Mouse (Mus musculus): ENCODE data around the gene Kif1b. TPM values are rescaled to one million over a fixed set of nuclear protein-coding genes. Genes with fewer than 3 reads are reported as not detected.

Gene Kif1b
- total and polyA plus RNA-seq, 3 experiments, result 8.8 to 20.2 (median 16.3) TPM

GRCm38 (mm10) chr4:149285691-149286090, 21.8 kb downstream of the Kif1b start:
- no peaks in the 10 kb centered on the region for H3K9me3 ChIP-seq (replicated peaks; ENCODE audit: insufficient read depth, low read length)
- TF ChIP-seq USF1 (IDR thresholded peaks at IDR 0.05; ENCODE audit: low read depth, low read length) (no peak), ETS1 (IDR thresholded peaks at IDR 0.05; ENCODE audit: low read depth, low read length) (no peak), SMC3 (IDR thresholded peaks at IDR 0.05; ENCODE audit: low read depth, low read length) (no peak), EP300 (IDR thresholded peaks at IDR 0.05; ENCODE audit: low read depth in 1 of 2, low read length in 2 of 2) (no peak), KAT2A (conservative IDR thresholded peaks at IDR 0.05; ENCODE audit: low read depth, low read length) (no peak)
- no peaks in the 10 kb centered on the region for H3K27me3 ChIP-seq (ENCODE audit: control insufficient read depth in 1 of 2, insufficient read depth in 2 of 2, low read length in 2 of 2)
- peaks cover 0 to 2% of the 10 kb centered on the region in 2 experiments; a peak in 1 of 4 replicates for H3K4me1 ChIP-seq (ENCODE audit: control insufficient read depth in 1 of 2, insufficient read depth in 2 of 2, low read length in 2 of 2)
- H3K4me3 ChIP-seq (ENCODE audit: control insufficient read depth in 1 of 2, insufficient read depth in 1 of 2, low read depth in 2 of 2, low read length in 2 of 2), result no peak overlapping the region
- no peak for DNase-seq (ENCODE audit: low read depth, low spot score)
- H3K9ac ChIP-seq (ENCODE audit: control insufficient read depth, low read depth, low read length, poor library complexity, severe bottlenecking), result no peak overlapping the region
- H3K79me2 ChIP-seq (ENCODE audit: control insufficient read depth, insufficient read depth, low read length, poor library complexity), result no peaks in the 10 kb centered on the region
- peaks cover 0 to 2% of the 10 kb centered on the region in 2 experiments; a peak in 2 of 4 replicates for H3K36me3 ChIP-seq (ENCODE audit: control insufficient read depth in 1 of 2, insufficient read depth in 2 of 2, low read length in 2 of 2)
- H3K27ac ChIP-seq (ENCODE audit: control insufficient read depth, low read depth, low read length), result no peak overlapping the region

GRCm38 (mm10) chr4:149283018-149283417, 24.5 kb downstream of the Kif1b start:
- no peak overlapping the region for H3K4me3 ChIP-seq (ENCODE audit: control insufficient read depth in 1 of 2, insufficient read depth in 1 of 2, low read depth in 2 of 2, low read length in 2 of 2)
- no peak overlapping the region for H3K9ac ChIP-seq (ENCODE audit: control insufficient read depth, low read depth, low read length, poor library complexity, severe bottlenecking)
- H3K27me3 ChIP-seq (ENCODE audit: control insufficient read depth in 1 of 2, insufficient read depth in 2 of 2, low read length in 2 of 2), result no peaks in the 10 kb centered on the region
- no peak overlapping the region for H3K27ac ChIP-seq (ENCODE audit: control insufficient read depth, low read depth, low read length)
- peaks cover 0 to 2% of the 10 kb centered on the region in 2 experiments; a peak in 1 of 4 replicates for H3K4me1 ChIP-seq (ENCODE audit: control insufficient read depth in 1 of 2, insufficient read depth in 2 of 2, low read length in 2 of 2)
- no peak for DNase-seq (ENCODE audit: low read depth, low spot score)
- TF ChIP-seq ZC3H11A (IDR thresholded peaks at IDR 0.05; ENCODE audit: low read depth, low read length) (no peak), ZMIZ1 (IDR thresholded peaks at IDR 0.05; ENCODE audit: low read depth, low read length) (no peak), CHD2 (IDR thresholded peaks at IDR 0.05; ENCODE audit: low read length) (no peak), MAZ (IDR thresholded peaks at IDR 0.05; ENCODE audit: low read depth, low read length) (no peak), USF2 (IDR thresholded peaks at IDR 0.05; ENCODE audit: borderline replicate concordance in 1 of 2, insufficient read depth in 1 of 2, low read depth in 1 of 2, low read length in 2 of 2) (no peak), HCFC1 (IDR thresholded peaks at IDR 0.05; ENCODE audit: low read depth, low read length) (no peak), TBP (IDR thresholded peaks at IDR 0.05; ENCODE audit: low read depth, low read length) (no peak), MAX (IDR thresholded peaks at IDR 0.05; ENCODE audit: low read length) (no peak), BHLHE40 (IDR thresholded peaks at IDR 0.05; ENCODE audit: borderline replicate concordance, low read depth, low read length) (no peak), POLR2AphosphoS2 (IDR thresholded peaks at IDR 0.05; ENCODE audit: low read length) (no peak), RCOR1 (IDR thresholded peaks at IDR 0.05; ENCODE audit: low read depth, low read length) (no peak), TCF12 (IDR thresholded peaks at IDR 0.05; ENCODE audit: low read depth, low read length) (no peak), ETS1 (IDR thresholded peaks at IDR 0.05; ENCODE audit: low read depth, low read length) (no peak), MEF2A (IDR thresholded peaks at IDR 0.05; ENCODE audit: extremely low read depth, insufficient replicate concordance, low read depth, low read length, poor library complexity, severe bottlenecking) (no peak), CTCF (IDR thresholded peaks at IDR 0.05 in 2 of 3, conservative IDR thresholded peaks at IDR 0.05 in 1 of 3; ENCODE audit: control insufficient read depth in 1 of 3, insufficient read depth in 1 of 3, low read depth in 2 of 3, low read length in 3 of 3, poor library complexity in 1 of 3, severe bottlenecking in 1 of 3) (no peak), MYC (IDR thresholded peaks at IDR 0.05; ENCODE audit: low read depth, low read length) (no peak), MXI1 (IDR thresholded peaks at IDR 0.05; ENCODE audit: low read depth, low read length) (no peak)
- H3K79me2 ChIP-seq (ENCODE audit: control insufficient read depth, insufficient read depth, low read length, poor library complexity), result no peaks in the 10 kb centered on the region; the same call in 1 of the 2 replicates
- peaks cover 0 to 2% of the 10 kb centered on the region in 2 experiments; a peak in 2 of 4 replicates for H3K36me3 ChIP-seq (ENCODE audit: control insufficient read depth in 1 of 2, insufficient read depth in 2 of 2, low read length in 2 of 2)
- H3K9me3 ChIP-seq (replicated peaks; ENCODE audit: insufficient read depth, low read length), result no peaks in the 10 kb centered on the region
